Mouse (Mus musculus): ENCODE data around the gene Tescl.

Gene Tescl

DNA sequence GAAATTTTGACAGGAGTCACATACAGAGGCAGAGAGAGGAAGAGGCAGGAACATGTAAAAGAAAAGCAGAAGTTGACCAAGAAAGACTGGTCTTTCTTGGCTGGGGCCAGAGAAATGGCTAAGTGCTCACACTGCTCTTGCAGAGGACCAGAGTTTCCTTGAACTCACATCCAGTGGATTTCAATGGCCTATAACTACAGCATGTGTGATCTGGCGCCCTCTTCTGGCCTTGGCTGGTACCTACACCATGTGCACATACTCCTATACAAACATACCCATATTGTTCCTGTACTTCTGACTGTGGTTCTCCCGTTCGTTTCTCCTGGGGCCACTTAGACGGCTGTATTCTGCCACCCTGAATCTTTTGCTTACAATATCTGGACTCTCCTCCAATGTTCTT is 27.3 kb upstream of the Tescl start:
- DNase-seq: peak; percentile 39 to 43

DNA sequence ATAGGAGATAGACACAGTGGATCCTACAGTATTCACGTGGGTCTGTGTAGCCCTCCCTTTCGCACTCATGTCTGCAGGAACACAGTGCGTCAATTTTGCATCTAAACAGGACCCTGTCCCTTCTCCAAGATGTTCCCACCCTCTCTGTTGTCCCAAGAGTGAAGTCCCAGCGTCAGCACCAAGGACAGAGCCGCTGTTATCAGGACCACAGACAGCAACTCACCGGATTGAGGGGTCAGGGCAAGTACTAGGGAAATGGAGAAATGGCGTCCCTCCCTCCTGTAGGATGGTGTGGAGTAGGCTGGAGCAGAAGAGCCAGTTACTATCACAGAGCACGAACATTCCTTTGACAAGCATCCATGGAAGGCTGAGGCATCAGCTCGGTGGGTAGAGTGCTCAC is 25.5 kb upstream of the Tescl start:
- DNase-seq: peak in 1 of 2 experiments; percentile 27

DNA sequence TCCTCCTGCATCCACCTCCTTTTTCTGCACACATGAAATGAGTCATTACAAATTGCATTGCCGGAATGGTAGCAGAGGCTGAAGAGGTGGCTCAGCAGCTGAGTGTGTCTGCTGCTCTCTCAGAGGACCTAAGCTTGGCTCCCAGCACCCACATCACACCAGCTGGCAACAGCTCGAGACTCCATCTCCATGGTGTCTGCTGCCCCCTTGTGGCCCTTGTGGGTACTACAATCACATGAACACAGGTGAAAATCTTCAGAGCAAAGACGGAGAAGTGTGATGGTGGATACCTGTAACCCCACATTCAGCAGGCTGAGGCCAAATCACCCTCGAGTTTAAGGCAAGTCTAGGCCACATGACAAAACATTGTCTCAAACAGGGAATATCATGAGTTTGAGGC is 24.2 kb upstream of the Tescl start:
- peak; percentile 54 to 60 for DNase-seq

DNA sequence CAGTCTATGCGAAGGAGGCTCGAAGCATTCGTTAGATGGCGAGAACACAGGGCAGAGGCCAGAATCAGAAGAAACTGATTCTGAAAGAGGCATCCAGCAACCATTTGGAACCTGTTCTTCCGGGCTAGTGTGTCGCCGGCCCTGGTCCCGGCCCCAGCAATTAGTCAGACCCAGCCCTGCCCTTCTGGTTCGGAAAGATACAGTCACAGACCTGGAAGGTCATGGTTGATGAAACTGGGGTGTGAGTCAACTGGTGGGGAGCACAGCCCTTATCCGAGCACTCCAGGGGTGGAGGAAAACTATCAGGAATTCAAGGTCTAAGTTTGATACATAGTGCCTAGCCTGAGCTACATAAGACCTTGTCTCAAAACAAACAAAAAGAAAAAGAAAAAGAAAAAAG is 22.3 kb upstream of the Tescl start:
- no peak for DNase-seq

DNA sequence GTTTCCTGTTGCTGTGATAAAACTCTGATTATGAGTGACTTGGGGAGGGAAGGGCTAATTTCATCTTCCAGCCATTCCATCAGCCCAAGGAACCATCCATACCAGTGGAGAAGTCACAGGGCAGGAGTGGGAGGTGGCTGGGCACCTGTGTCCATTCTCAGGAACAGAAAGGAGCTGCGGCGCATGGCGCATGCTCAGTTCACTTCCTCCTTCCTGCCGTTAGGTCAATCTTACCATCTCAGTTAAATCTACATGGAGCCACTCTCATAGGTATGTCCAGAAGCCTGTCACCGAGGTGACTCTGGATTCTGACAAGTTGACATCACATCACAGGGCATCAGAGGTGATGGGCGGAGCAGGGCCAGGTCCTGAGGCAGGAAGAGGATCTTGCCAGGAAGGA is 21.9 kb upstream of the Tescl start:
- no peak for DNase-seq

DNA sequence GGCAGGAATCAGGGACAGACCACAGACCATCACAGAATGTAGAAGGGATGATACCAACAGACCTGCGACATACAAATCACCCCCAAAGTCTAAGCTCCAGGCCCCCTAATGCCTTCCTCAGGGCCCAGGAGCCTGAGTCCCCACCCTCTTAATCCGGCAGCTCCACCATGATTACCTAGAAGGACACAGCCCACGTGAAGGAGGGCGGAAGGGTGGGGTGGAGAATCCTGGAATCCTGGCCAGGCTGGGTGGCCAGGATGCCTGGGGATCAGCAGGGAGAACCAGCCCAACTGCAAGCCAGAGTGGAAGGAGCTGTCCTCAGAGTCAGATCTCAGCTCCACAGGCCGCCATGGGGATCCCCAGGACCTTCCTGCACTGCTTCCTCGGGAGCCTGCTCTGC is 15.2 kb upstream of the Tescl start, which contains the start of gene Lypd5:
Lypd5 (plus strand) TSS at position 301 of the 400 bp plus-strand sequence.
- DNase-seq: no peak

DNA sequence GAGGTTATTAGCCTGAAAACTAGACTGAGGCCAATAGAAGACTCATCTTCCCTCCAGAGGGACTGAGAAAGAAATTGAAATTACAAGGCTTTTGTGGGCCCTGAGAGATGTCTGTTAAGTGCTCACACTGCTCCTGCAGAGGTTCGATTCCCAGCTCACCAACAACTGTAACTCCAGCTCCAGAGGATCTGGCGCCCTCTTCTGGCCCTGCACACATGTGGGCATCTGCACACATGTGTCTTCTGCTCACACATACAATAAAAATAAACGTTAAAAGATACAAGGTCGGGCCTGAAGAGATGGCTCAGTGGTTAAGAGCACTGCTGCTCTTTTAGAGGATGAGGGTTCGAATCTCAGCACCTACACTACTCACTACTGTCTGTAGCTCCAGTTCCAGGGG is 12.7 kb upstream of the Tescl start:
- no peak for DNase-seq

DNA sequence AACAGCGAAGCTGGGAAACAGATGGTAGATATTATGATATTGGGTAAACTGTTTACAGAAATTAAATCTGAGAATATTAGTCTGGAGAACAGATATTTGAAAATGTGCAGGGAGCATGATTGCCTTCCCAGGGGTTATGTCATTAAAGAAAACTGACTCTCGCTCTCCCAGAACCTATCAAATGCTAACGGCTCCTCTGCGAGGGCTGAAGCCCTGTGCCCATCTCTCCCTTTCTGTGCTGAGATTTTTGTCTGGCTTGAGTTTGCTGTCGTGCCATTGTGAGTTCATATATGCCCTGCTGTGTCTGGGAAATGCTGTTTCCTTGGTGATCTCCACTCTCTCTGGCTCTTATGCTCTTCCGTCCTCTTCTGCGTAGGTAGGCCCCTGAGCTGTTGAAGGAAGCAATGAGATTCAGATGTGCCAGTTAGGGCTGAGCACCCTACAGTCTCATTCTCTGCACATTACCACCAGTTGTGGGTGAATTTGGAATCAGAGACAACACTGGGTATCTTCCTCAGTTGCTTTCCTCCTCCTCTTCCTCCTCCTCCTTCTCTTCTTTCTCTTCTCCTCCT is 10.1 kb upstream of the Tescl start:
- no peak for DNase-seq

DNA sequence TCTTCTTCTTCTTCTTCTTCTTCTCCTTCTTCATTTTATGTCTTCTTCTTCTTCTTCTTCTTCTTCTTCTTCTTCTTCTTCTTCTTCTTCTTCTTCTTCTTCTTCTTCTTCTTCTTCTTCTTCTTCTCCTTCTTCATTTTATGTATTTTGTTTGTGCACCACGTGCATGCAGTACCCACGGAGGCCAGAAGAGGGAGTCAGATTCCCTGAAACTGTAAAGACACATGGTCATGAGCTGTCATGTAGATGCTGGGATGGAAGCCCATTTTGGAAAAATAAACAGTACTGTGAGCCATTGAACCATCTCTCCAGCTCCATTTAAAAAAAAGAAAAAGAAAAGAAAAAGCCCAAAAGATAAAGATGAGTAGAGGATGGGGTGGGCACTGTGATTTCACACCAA is 4.5 kb upstream of the Tescl start:
- DNase-seq: peak in 1 of 2 experiments; percentile 23

DNA sequence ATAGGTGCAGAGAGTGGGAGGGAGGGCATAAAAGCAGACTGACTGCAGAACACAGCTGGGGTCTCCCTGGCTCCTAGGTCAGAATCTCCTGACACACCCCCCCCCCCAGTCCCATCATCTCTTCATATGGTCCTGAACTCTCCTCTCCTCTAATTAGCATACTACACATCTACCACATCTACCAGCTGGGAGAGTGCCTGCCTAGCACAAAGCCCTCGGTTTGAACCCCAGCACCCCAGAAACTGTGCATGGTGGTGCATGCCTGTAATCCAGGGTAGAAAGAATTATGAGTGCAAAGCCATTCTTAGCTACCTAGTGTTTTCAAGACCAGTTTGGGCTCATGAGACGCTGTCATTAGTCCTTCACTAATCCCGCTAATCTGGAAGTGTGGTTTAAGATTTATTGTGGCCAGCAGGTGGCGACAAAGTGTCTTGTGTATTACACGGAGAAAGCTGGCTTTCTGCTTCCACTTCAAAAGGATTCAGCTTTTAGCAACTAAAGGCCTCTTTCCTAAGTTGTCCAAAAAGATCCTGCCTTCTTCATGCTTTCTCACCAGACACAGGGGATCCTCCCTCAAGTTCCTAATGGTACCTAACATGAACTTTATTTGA is 2.1 kb upstream of the Tescl start:
- peak; percentile 79 to 82 for DNase-seq

DNA sequence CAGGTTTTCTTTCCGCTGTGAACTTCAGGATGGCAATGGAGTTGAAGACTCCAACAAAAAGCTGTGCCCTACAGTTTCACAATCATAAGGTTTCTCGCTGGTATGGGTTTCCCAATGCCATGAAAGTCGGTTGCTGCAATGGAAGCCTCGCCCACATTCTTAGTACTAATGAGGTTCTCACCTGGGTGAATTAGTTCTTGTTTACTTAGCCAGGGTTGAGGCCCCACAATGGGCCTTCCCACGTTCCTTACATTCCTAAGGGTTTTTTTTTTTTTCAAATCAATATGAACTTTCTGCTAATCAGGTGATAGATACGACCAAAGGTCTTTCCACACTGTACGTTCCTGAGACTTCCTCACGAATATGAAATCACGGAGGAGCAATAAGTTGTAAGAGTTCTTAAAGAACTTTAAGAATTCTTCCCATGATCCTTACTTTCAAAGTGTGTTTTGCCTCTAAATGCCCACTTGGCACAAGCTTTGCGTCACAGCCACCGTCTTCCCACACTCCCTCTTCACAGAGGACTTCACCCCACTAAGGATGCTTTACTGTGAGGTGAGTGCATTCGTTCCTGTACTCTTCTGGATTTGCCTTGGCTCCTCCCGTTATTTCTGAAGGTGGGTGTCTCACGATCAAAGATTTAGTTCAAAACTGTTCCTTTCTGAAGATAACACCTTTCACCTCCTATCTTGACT is 6.3 kb downstream of the Tescl start:
- no peak for DNase-seq

DNA sequence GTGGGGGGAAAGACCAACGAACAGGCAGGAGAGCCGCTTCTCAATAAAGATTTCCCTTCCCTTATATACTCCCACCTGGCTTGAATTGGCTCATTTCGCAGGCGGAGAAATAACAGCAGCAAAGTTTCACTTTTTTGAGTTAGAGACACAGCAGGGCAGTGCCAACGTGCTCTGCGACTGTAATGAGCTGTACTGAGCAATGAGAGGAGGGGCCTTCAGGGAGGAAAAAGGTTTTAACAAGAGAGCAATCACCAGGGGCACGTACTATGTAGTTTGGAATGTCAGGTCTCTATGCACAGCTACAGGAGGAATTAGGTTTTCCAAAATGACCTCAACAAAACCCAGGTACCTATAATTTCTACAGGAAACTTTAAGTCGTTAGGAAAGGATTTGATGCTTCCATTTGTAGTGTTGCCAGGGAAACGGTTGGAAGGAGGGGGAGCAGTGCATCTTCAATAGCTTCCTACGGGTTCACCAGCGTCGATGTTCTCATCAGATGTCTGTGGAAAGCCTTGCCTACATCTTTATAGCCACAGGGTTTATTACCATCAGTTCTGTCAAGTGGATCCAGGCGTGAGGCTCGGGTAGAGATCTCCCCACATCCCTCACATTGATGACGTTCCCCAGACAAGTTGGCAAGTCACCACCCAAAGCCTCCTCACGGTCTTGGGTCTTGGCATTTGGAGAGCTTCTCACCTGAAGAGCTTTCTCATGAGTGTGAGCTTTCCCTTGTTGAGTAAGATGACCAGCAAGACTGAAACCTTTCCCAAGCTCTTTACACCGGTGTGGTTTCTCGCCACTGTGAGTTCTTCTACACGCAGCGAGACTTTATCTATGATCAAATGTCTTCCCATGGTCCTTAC is 7.2 kb downstream of the Tescl start:
- DNase-seq: no peak

DNA sequence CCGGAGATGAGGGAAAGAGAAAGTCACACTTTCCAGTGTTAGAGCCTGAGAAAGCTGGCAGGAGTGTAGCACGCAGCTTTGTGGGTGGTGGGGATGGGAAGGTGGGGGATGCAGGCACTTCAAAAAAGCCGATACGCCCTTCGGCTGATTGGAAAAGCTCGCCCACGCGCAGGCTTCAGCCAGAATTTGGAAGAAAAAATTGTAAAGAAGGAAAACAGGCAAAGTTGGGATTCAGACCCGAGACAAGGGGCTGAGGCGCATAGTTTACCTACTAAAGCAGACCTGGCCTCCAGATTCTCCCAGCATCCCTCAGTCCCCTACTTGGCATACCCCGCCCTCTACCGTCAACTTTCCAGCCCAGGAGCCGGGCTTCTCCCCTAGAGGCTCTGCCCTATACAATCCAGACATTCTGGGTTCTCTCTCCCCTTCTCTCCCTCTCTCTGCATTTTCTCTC is 8.0 kb downstream of the Tescl start:
- no peak for DNase-seq

DNA sequence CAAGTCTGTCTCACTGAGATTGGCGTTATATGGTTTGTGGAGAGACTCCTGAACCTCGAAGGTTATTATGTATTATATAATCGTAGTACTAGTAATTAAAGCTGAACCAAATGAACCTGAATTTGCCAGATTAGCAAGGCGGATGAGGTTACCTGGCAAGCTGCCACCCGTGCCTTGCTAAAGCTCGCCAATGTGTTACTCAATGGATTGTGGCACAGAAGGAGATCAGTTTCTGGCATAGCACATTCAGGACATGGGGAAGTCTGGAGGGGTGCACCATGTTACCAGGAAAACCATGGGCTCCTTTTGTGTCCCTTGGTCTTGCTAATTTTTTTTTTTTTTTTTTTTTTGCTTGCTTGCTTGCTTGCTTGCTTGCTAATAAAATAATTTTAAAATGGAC is 8.5 kb downstream of the Tescl start:
- no peak for DNase-seq

DNA sequence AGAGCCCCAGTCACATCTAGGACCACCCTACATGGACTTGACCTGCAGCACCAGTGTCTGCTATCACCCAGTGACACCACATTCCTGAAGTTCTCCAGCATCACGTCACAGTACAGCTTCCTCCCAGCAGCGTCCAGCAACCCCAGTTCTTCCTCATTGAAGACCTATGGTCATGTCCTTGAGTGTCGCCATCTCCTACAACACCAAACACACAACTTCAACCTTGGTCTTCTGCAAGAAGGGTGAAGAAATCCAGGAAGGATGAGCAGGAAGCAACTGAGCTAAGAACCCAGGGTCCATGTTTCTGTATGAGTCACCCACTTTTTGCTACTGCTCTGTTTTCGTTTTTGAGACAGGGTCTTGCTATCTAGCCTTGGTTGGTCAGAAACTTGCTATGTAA is 11.1 kb downstream of the Tescl start:
- no peak for DNase-seq

DNA sequence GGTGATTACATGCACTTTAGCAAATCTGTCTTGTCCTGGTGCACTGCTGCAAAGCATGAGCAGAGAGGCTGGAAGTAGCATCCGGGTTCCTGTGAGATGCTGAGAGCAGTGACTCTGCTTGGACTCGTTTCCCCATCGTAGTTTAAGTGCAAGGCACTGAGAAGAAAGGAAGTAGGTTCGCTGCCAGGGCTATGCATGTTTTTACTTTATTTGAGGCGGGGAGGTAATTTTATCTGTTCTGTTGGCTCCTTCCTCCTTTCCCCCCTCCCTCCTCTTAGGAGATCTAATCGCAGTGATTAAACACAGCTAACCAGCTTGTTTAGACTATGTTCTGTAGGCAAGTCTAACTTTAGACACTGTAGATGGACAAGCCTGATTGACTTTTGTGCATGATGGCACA is 14.8 kb downstream of the Tescl start:
- no peak for DNase-seq

DNA sequence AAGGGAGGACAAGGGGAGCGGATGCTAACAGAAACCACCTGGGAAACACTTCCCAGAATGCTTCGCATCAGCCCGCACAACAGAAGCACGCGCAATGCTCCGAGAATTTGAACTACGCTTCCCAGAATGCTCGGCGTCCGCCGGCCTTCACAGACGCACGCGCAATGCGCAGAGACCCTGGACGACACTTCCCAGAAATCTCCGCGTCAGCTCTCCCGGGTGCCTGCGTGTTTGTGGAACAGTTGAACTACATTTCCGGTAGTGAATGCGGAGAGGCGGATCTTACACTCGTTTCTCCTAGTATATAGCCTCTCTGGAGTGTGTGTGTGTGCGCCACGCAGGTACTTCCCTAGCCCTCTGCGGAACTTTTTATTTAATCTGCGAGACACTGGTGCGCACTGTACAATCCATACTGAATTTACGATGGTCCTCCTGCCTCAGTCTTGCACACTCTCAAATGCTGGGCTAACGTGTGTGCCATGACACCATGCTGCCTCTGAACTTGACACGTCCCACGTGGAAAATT is 17.1 kb downstream of the Tescl start, which contains the start of gene Zfp94:
Zfp94 (minus strand) TSS at position 100 of the 526 bp plus-strand sequence.
- DNase-seq: peak; percentile 84 to 86

DNA sequence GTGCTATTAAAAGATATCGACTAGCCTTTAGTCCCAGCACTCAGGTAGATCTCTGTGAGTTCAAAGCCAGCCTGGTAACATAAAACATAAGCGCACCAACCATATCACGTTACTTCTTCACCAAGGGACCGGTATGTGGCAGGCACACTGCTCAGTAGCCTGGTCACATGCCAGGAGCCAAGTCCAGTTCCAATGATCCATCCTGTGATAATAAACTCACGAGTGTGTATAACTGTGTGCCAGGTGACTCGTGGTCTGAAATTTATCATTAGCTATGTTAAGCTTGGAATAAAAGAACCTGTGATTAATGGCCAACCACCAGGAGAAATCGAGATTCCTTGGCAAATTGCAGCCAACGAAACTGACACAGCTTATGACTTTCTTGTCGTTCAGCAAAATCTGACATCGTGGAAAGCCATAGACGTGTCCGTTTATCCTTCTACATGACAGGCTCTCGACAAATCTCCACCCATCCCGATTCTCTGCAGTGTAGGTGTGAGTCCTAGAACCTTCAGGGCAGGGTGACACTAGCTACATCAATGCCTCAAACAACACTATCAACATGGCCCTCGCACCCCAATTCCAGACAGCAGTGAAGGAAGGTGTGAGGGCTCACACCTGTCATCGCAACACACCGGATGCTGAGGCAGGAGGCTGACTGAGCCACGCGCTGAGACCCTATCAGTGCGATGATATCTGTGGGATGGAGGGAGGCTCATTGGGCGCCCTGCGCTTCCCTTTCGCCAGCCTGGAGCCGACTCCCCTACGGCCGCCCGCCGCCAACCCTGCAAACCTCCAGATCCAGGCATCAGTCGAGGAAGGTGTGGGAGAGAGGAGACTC is 17.8 kb downstream of the Tescl start:
- DNase-seq: no peak

DNA sequence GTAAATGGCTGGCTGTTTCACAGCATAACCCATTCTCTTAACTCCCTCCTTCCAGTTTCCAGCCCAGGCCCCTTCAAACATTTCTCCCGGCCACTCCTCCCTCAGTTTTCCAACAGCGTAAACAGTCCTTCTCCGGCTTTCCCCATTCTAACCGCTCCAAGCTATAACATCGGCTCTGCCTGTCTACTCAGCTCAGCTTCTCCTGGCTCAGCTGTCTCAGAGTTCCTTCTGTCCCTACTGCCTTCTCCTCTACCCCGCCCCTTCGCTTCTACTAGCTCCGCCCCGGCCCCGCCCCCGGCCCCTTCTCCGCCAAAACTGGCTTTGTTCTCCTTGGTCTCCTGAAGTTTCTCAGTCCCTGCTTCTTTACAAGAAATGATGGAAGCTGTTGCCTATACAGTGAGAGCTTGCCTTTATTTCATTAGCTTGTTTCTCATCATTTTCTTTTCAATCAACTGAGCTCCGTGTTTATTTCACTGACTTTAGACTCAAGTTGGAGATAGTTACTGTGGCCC is 32.9 kb downstream of the Tescl start, which contains the start of gene Zfp61:
Zfp61 (minus strand) TSS at position 462 of the 512 bp plus-strand sequence.
- DNase-seq: peak in 1 of 2 experiments; percentile 25

DNA sequence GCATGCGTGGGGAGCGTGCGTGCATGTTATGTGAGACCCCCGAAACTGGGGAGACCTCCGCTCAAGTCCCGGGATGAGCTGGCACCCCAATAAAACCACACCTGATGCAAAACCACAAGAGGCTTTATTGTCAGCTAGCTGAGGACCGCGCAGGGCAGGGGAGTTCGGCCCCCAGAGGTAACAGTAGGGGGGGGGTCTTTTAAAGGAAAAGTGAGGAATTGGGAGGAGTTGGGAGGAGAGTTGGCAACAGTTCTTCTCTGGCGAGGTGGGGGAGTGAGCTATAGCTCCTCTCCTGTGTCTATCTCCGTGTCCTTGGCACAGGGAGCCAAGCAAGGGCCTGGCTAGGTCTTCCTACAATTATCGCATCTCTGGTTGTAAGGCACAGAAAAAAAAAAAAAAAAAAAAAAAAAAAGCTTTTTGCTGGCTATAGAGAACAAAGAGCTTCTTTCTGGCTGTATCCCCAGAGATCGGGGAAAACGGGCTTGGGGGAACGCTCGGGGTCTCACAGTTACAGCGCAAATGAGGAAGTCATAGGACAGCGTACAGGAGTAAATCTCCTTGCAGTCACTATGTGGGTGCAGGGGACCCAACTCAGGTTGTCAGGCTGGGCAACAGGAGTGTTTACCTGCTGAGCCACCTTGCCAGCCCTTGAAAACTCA is 33.8 kb downstream of the Tescl start:
- peak in 1 of 2 experiments; percentile 17 for DNase-seq

All from B cell, adult 2 months (primary cell).